Mouse (Mus musculus): ENCODE data around the gene Ltc4s. TPM values are rescaled to one million over a fixed set of nuclear protein-coding genes. Genes with fewer than 3 reads are reported as not detected.
A peak's percentile ranks its signal among the peaks of the same experiment; 100 is the strongest.

The Ltc4s gene
- total RNA-seq, 4 experiments from 2014 or later, result 8.0 to 15.8 (median 8.8) TPM

GRCm38 (mm10) chr11:50224671-50225530 lies 13.5 kb downstream of the Ltc4s start:
- DNase-seq (ENCODE audit: low spot score in 2 of 2), result peak; percentile 67 to 78

- no peak for DNase-seq (ENCODE audit: low spot score in 2 of 2)
Observed at GRCm38 (mm10) chr11:50223783-50224662, 14.4 kb downstream of the Ltc4s start.

GRCm38 (mm10) chr11:50222559-50223276 lies 15.7 kb downstream of the Ltc4s start:
- DNase-seq (ENCODE audit: low spot score in 2 of 2), result no peak

GRCm38 (mm10) chr11:50219833-50220232 lies 18.6 kb downstream of the Ltc4s start:
- DNase-seq (ENCODE audit: low spot score in 2 of 2), result no peak

GRCm38 (mm10) chr11:50217811-50218210 lies 20.6 kb downstream of the Ltc4s start:
- peak in 1 of 2 experiments; percentile 8 for DNase-seq (ENCODE audit: low spot score in 2 of 2)

- no peak for DNase-seq (ENCODE audit: low spot score in 2 of 2)
Observed at GRCm38 (mm10) chr11:50216724-50217366, 21.6 kb downstream of the Ltc4s start.

GRCm38 (mm10) chr11:50215633-50216032 lies 22.8 kb downstream of the Ltc4s start:
- no peak for DNase-seq (ENCODE audit: low spot score in 2 of 2)

- no peak for DNase-seq (ENCODE audit: low spot score in 2 of 2)
Observed at GRCm38 (mm10) chr11:50214631-50215030, 23.8 kb downstream of the Ltc4s start.

- peak in 1 of 2 experiments; percentile 70 for DNase-seq (ENCODE audit: low spot score in 2 of 2)
Observed at GRCm38 (mm10) chr11:50212848-50213758, 25.3 kb downstream of the Ltc4s start.

- DNase-seq (ENCODE audit: low spot score in 2 of 2), result no peak
Observed at GRCm38 (mm10) chr11:50212060-50212739, 26.2 kb downstream of the Ltc4s start.

- no peak for DNase-seq (ENCODE audit: low spot score in 2 of 2)
Observed at GRCm38 (mm10) chr11:50211322-50212059, 26.9 kb downstream of the Ltc4s start.

GRCm38 (mm10) chr11:50210505-50211151 lies 27.8 kb downstream of the Ltc4s start, which contains the start of the genes Sqstm1 and Mgat4b:
TSS of gene Sqstm1 (minus strand) at chr11:50210827.
TSS of gene Mgat4b (plus strand) at chr11:50210890.
- DNase-seq (ENCODE audit: low spot score in 2 of 2), result peak; percentile 72 to 80

- peak; percentile 54 to 91 for DNase-seq (ENCODE audit: low spot score in 2 of 2)
Observed at GRCm38 (mm10) chr11:50210101-50210504, 28.3 kb downstream of the Ltc4s start.

GRCm38 (mm10) chr11:50208039-50208438 lies 30.4 kb downstream of the Ltc4s start:
- no peak for DNase-seq (ENCODE audit: low spot score in 2 of 2)

GRCm38 (mm10) chr11:50207344-50207743 lies 31.1 kb downstream of the Ltc4s start:
- DNase-seq (ENCODE audit: low spot score in 2 of 2), result no peak

- no peak for DNase-seq (ENCODE audit: low spot score in 2 of 2)
Observed at GRCm38 (mm10) chr11:50206037-50206436, 32.4 kb downstream of the Ltc4s start.

- DNase-seq (ENCODE audit: low spot score in 2 of 2), result no peak
Observed at GRCm38 (mm10) chr11:50205434-50205833, 33.0 kb downstream of the Ltc4s start.

- no peak for DNase-seq (ENCODE audit: low spot score in 2 of 2)
Observed at GRCm38 (mm10) chr11:50203302-50203827, 35.1 kb downstream of the Ltc4s start.

Data from left cerebral cortex, adult 8-10 months (tissue).